In the genomic region with DNA sequence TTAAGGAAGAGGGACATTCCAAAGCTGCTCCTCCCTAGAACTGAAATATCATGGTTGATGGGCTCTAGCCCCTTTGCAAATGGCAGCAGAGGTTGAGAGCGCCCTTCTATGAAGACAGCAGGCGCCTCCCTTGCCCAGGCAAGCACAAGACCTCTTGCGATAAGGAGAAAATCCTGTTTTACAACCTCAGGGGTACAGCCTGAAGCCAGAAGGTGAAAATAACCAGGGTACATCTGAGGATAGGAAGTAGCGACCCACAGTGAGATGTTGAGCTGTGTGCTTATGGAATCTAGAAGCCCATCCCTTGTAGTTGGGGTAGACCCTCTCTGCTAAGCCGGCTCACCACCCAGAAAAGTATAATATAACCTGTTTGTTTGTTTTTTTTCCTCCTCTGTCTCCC, we compare ENCODE assay signal across 8 mouse cellular contexts. TPM values are rescaled to one million over a fixed set of nuclear protein-coding genes. Genes with fewer than 3 reads are reported as not detected.
DNase-seq lines count a peak whose midpoint lies in the region; ATAC-seq lines count a peak whose summit lies in the region.
"Had no signal": no experiment of that assay in that cellular context is flagged by ENCODE, and none has a peak within 500 bp of the region (broad histone marks: within the 10 kb centered on the region; RNA-seq: fewer than 3 reads in every experiment).

No protein-coding gene starts in this region.

- no peaks in the 10 kb centered on the region for H3K9me3 ChIP-seq in kidney, embryonic 16.5 days (ENCODE audit: low read length)
- H3K9me3 ChIP-seq in embryonic facial prominence, embryonic 11.5 days (replicated peaks; ENCODE audit: control insufficient read depth, low read length): no peaks in the 10 kb centered on the region
- no peaks in the 10 kb centered on the region for H3K9me3 ChIP-seq in intestine, embryonic 16.5 days (ENCODE audit: control insufficient read depth, low read length)
- no peaks in the 10 kb centered on the region for H3K9me3 ChIP-seq in neural tube, embryonic 14.5 days (ENCODE audit: control insufficient read depth, low read length)

- peak overlapping the region; percentile 69 for H3K4me2 ChIP-seq in kidney, embryonic 16.5 days (replicated peaks; ENCODE audit: low read depth, low read length)
- no peak overlapping the region; the same call in 1 of the 2 replicates for H3K4me2 ChIP-seq in embryonic facial prominence, embryonic 11.5 days (ENCODE audit: low read depth, low read length)
- peak overlapping the region; percentile 35 for H3K4me2 ChIP-seq in intestine, embryonic 16.5 days (ENCODE audit: low read depth, low read length)
- no peak overlapping the region for H3K4me2 ChIP-seq in neural tube, embryonic 14.5 days (ENCODE audit: low read depth, low read length)

- WGBS in kidney, embryonic 16.5 days: 62% methylated on average over 5 of the region's 5 CpGs
- WGBS in embryonic facial prominence, embryonic 11.5 days: 58% methylated on average over 5 of the region's 5 CpGs
- WGBS in intestine, embryonic 16.5 days: 45% methylated on average over 5 of the region's 5 CpGs
- 70% methylated on average over 5 of the region's 5 CpGs for WGBS in neural tube, embryonic 14.5 days

- H3K4me3 ChIP-seq in kidney, embryonic 16.5 days (ENCODE audit: low read length): peak overlapping the region; percentile 44; the same call in 1 of the 2 replicates
- no peak overlapping the region for H3K4me3 ChIP-seq in embryonic facial prominence, embryonic 11.5 days (ENCODE audit: low read depth, low read length)
- no peak overlapping the region for H3K4me3 ChIP-seq in intestine, embryonic 16.5 days (ENCODE audit: low read length)
- no peak overlapping the region for H3K4me3 ChIP-seq in neural tube, embryonic 14.5 days (ENCODE audit: low read depth, low read length)
- H3K4me3 ChIP-seq: myocyte had no signal

- peaks cover 12% of the 10 kb centered on the region for H3K4me1 ChIP-seq in kidney, embryonic 16.5 days (ENCODE audit: insufficient read depth, low read length)
- no peaks in the 10 kb centered on the region; the same call in 1 of the 2 replicates for H3K4me1 ChIP-seq in embryonic facial prominence, embryonic 11.5 days (ENCODE audit: control insufficient read depth, insufficient read depth, low read length)
- peaks cover 3% of the 10 kb centered on the region; the same call in 1 of the 2 replicates for H3K4me1 ChIP-seq in intestine, embryonic 16.5 days (ENCODE audit: control insufficient read depth, insufficient read depth, low read length)
- H3K4me1 ChIP-seq in neural tube, embryonic 14.5 days (ENCODE audit: control insufficient read depth, insufficient read depth, low read length): 0 out of 2 replicates have a peak, but pooled peaks cover 6% of the 10 kb centered on the region

- H3K9ac ChIP-seq in kidney, embryonic 16.5 days (replicated peaks; ENCODE audit: low read length): no peak overlapping the region; the same call in 1 of the 2 replicates
- no peak overlapping the region; the same call in none of the 2 replicates for H3K9ac ChIP-seq in embryonic facial prominence, embryonic 11.5 days (replicated peaks; ENCODE audit: low read length)
- no peak overlapping the region for H3K9ac ChIP-seq in intestine, embryonic 16.5 days (ENCODE audit: low read depth, low read length)
- H3K9ac ChIP-seq in neural tube, embryonic 14.5 days (replicated peaks; ENCODE audit: low read depth, low read length): 0 out of 2 replicates have a peak overlapping the region, but pooled peaks have one; percentile 26

- no peak for DNase-seq in kidney, postnatal 25 days
- DNase-seq in embryonic facial prominence, embryonic 11.5 days (ENCODE audit: low spot score): peak; percentile 23
- no peak for DNase-seq in right cerebral cortex, postnatal 4 days
- no peak for DNase-seq in ovary, postnatal 10 days (ENCODE audit: low spot score)

- H3K27me3 ChIP-seq in kidney, embryonic 16.5 days (ENCODE audit: insufficient read depth, low read length): no peaks in the 10 kb centered on the region
- H3K27me3 ChIP-seq in embryonic facial prominence, embryonic 11.5 days (ENCODE audit: control insufficient read depth, insufficient read depth, low read length): no peaks in the 10 kb centered on the region
- H3K27me3 ChIP-seq in intestine, embryonic 16.5 days (replicated peaks; ENCODE audit: control insufficient read depth, insufficient read depth, low read length): no peaks in the 10 kb centered on the region
- no peaks in the 10 kb centered on the region for H3K27me3 ChIP-seq in neural tube, embryonic 14.5 days (ENCODE audit: control insufficient read depth, insufficient read depth, low read length)

- no peaks in the 10 kb centered on the region for H3K36me3 ChIP-seq in kidney, embryonic 16.5 days (ENCODE audit: insufficient read depth, low read length)
- no peaks in the 10 kb centered on the region for H3K36me3 ChIP-seq in embryonic facial prominence, embryonic 11.5 days (replicated peaks; ENCODE audit: control insufficient read depth, insufficient read depth, low read depth, low read length)
- H3K36me3 ChIP-seq in intestine, embryonic 16.5 days (ENCODE audit: control insufficient read depth, insufficient read depth, low read length): no peaks in the 10 kb centered on the region
- no peaks in the 10 kb centered on the region for H3K36me3 ChIP-seq in neural tube, embryonic 14.5 days (ENCODE audit: control insufficient read depth, insufficient read depth, low read length)

- no peak overlapping the region for H3K27ac ChIP-seq in kidney, embryonic 16.5 days (ENCODE audit: low read length)
- H3K27ac ChIP-seq in embryonic facial prominence, embryonic 11.5 days (replicated peaks; ENCODE audit: low read depth, low read length): peak overlapping the region; percentile 23; the same call in 1 of the 2 replicates
- H3K27ac ChIP-seq in intestine, embryonic 16.5 days (ENCODE audit: low read length): no peak overlapping the region
- H3K27ac ChIP-seq in neural tube, embryonic 14.5 days (ENCODE audit: low read depth, low read length): no peak overlapping the region; the same call in 1 of the 2 replicates

- ATAC-seq in kidney, embryonic 16.5 days (ENCODE audit: low FRiP score, low TSS enrichment): no peak
- ATAC-seq in embryonic facial prominence, embryonic 11.5 days (replicated peaks; ENCODE audit: insufficient number of reproducible peaks, low FRiP score, low TSS enrichment, low read depth): no peak
- peak; percentile 46 for ATAC-seq in intestine, embryonic 16.5 days
- ATAC-seq in neural tube, embryonic 14.5 days (ENCODE audit: low read depth): no peak

RNA-seq across cellular contexts. Expression of a gene that starts 57.6 kb away (rescaled TPM):
- 56.5 and 65.5 TPM in 2 replicates for polyA plus RNA-seq in kidney, embryonic 16.5 days (2015; fragmentation: Nextera tagmentation; extraction: Ambion mirVana)
- 204 and 230 TPM in 2 replicates for polyA plus RNA-seq in embryonic facial prominence, embryonic 11.5 days (2014; fragmentation: Nextera tagmentation; extraction: Ambion mirVana)
- 23.9 and 26.0 TPM in 2 replicates for polyA plus RNA-seq in intestine, embryonic 16.5 days (2015; fragmentation: Nextera tagmentation; extraction: Ambion mirVana)
- polyA plus RNA-seq in neural tube, embryonic 14.5 days (2014; fragmentation: Nextera tagmentation; extraction: Ambion mirVana): 74.1 and 93.6 TPM in 2 replicates

Comparison
In these comparisons a context has a peak if more than half of its experiments do, and no peak if none do; other contexts are left out.
1. H3K4me2 ChIP-seq: peak in kidney, embryonic 16.5 days (single experiment) and intestine, embryonic 16.5 days (single experiment); none in embryonic facial prominence, embryonic 11.5 days (single experiment) and neural tube, embryonic 14.5 days (single experiment).